ENCODE assay signal across 9 mouse cellular contexts in the genomic region with DNA sequence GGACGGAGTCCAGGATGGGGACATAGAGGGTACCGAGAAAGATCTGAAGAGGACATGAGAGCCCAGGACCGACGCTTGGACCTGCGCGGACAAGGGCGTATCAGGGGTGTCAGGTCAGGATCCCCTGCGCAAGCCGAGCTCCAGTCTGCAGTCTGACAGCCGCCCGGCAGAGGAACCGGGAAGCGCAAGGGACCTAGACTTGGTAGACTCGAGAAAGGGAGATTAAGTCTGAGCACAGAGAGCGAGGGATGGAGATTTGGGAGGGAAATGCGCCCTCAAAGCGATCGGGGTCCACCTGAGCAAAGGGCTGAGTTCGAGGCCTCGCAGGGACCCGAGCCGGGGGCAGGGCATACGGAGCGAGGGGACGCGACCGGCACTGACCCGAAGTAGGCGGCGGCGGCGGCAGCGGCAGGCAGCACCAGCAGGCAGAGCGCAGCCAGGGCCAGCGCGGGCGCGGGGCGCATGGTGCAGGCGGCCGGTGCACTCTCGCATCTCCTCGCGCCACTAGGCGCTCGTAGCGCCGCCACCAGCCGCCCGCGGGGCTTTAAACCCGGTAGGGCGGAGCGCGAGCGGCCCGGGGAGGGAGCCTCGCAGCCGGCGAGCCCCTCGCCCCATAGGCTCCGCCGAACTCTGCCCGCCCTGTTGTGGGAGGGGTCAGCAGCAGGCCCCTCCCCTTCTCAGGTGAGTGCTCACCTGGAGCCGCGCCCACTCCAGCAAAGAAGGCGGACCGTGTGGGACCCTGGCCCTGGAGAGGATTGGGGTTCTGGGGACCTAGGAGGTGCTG. TPM values are rescaled to one million over a fixed set of nuclear protein-coding genes. Genes with fewer than 3 reads are reported as not detected.
DNase-seq lines count a peak whose midpoint lies in the region; ATAC-seq and TF ChIP-seq lines count a peak whose summit lies in the region.
"Had no signal": no experiment of that assay in that cellular context is flagged by ENCODE, and none has a peak within 500 bp of the region (broad histone marks: within the 10 kb centered on the region; RNA-seq: fewer than 3 reads in every experiment).

A gene (minus strand): TSS at position 516 of the 784 bp plus-strand sequence.

- TF ChIP-seq EP300 in heart, postnatal 0 days (IDR thresholded peaks at IDR 0.05; ENCODE audit: low read depth): no peak

- H3K4me2 ChIP-seq in heart, postnatal 0 days (ENCODE audit: low read depth, low read length): peak within 1 kb of the TSS; percentile 63
- peak within 1 kb of the TSS; percentile 78 for H3K4me2 ChIP-seq in midbrain, embryonic 14.5 days (ENCODE audit: low read length)

- intact Hi-C loops in heart, postnatal 25 days (cut with DNase I): no loop called here

- H3K4me3 ChIP-seq in heart, embryonic 10.5 days: peak within 1 kb of the TSS; percentile 62
- H3K4me3 ChIP-seq in bone marrow macrophage, adult 2 months (ENCODE audit: insufficient read depth, low read length): peak within 1 kb of the TSS; percentile 48
- peak within 1 kb of the TSS; percentile 47 for H3K4me3 ChIP-seq in heart, postnatal 0 days (ENCODE audit: low read depth, low read length)
- H3K4me3 ChIP-seq in limb, embryonic 10.5 days: peak within 1 kb of the TSS; percentile 54
- H3K4me3 ChIP-seq in midbrain, embryonic 14.5 days (replicated peaks; ENCODE audit: low read depth, low read length): peak within 1 kb of the TSS; percentile 43

- no peak for DNase-seq in heart, embryonic 10.5 days (ENCODE audit: low spot score)
- no peak for DNase-seq in heart, postnatal 25 days (ENCODE audit: low spot score)
- no peak for DNase-seq in heart, postnatal 0 days (ENCODE audit: low spot score)
- peak; percentile 66 for DNase-seq in limb, embryonic 10.5 days (ENCODE audit: low spot score)
- DNase-seq in midbrain, embryonic 14.5 days: peak; percentile 72
- DNase-seq in adipocyte (ENCODE audit: low spot score): no peak

- ATAC-seq in heart, postnatal 0 days (ENCODE audit: insufficient read depth, low read depth): peak; percentile 51
- no peak for ATAC-seq in midbrain, embryonic 14.5 days (ENCODE audit: low FRiP score, low TSS enrichment)
- ATAC-seq in activated CD4-positive, CD25-positive, alpha-beta regulatory T cell, adult 4 months: no peak

- H3K36me3 ChIP-seq in heart, embryonic 10.5 days: no peaks in the 10 kb centered on the region
- no peaks in the 10 kb centered on the region for H3K36me3 ChIP-seq in heart, postnatal 0 days (replicated peaks; ENCODE audit: control insufficient read depth, insufficient read depth, low read length)
- no peaks in the 10 kb centered on the region for H3K36me3 ChIP-seq in limb, embryonic 10.5 days
- no peaks in the 10 kb centered on the region for H3K36me3 ChIP-seq in midbrain, embryonic 14.5 days (ENCODE audit: control insufficient read depth, insufficient read depth, low read length)
- H3K36me3 ChIP-seq: G1E had no signal

- no peak for TF ChIP-seq POLR2A in bone marrow macrophage, adult 2 months (IDR thresholded peaks at IDR 0.05; ENCODE audit: borderline replicate concordance, low read depth, low read length)

- under 1% methylated on average over 66 of the region's 68 CpGs for WGBS in heart, embryonic 10.5 days
- 1% methylated on average over 59 of the region's 68 CpGs for WGBS in heart, postnatal 0 days
- under 1% methylated on average over 64 of the region's 68 CpGs for WGBS in limb, embryonic 10.5 days
- WGBS in midbrain, embryonic 14.5 days: under 1% methylated on average over 61 of the region's 68 CpGs

- H3K4me1 ChIP-seq in heart, embryonic 10.5 days: peaks cover 13% of the 10 kb centered on the region
- peaks cover 10% of the 10 kb centered on the region for H3K4me1 ChIP-seq in bone marrow macrophage, adult 2 months (ENCODE audit: control insufficient read depth, insufficient read depth, low read length)
- peaks cover 6% of the 10 kb centered on the region for H3K4me1 ChIP-seq in heart, postnatal 0 days (ENCODE audit: control insufficient read depth, insufficient read depth)
- H3K4me1 ChIP-seq in limb, embryonic 10.5 days: peaks cover 11% of the 10 kb centered on the region
- H3K4me1 ChIP-seq in midbrain, embryonic 14.5 days (ENCODE audit: control insufficient read depth, insufficient read depth, low read length): peaks cover 11% of the 10 kb centered on the region; the same call in 1 of the 2 replicates

- H3K27me3 ChIP-seq in heart, embryonic 10.5 days (ENCODE audit: insufficient read depth, poor library complexity, severe bottlenecking): peaks cover 99% of the 10 kb centered on the region
- peaks cover 78% of the 10 kb centered on the region for H3K27me3 ChIP-seq in heart, postnatal 0 days (ENCODE audit: control insufficient read depth, insufficient read depth, low read length)
- peaks cover 97% of the 10 kb centered on the region for H3K27me3 ChIP-seq in limb, embryonic 10.5 days (ENCODE audit: low read depth, poor library complexity, severe bottlenecking)
- peaks cover 46% of the 10 kb centered on the region for H3K27me3 ChIP-seq in midbrain, embryonic 14.5 days (ENCODE audit: control insufficient read depth, insufficient read depth, low read length)

- H3K27ac ChIP-seq in heart, embryonic 10.5 days: no peak within 1 kb of the TSS
- no peak within 1 kb of the TSS for H3K27ac ChIP-seq in bone marrow macrophage, adult 2 months (ENCODE audit: insufficient read depth, low read depth, low read length)
- no peak within 1 kb of the TSS for H3K27ac ChIP-seq in heart, postnatal 0 days (ENCODE audit: low read depth)
- 0 out of 2 replicates have a peak within 1 kb of the TSS, but pooled peaks have one; percentile 12 for H3K27ac ChIP-seq in limb, embryonic 10.5 days
- no peak within 1 kb of the TSS for H3K27ac ChIP-seq in midbrain, embryonic 14.5 days (replicated peaks; ENCODE audit: low read depth, low read length)

- H3K9ac ChIP-seq in heart, postnatal 0 days (replicated peaks; ENCODE audit: low read depth, low read length): no peak within 1 kb of the TSS
- peak within 1 kb of the TSS; percentile 44 for H3K9ac ChIP-seq in midbrain, embryonic 14.5 days (replicated peaks; ENCODE audit: low read length)

- H3K9me3 ChIP-seq in heart, embryonic 10.5 days: no peaks in the 10 kb centered on the region
- no peaks in the 10 kb centered on the region for H3K9me3 ChIP-seq in heart, postnatal 0 days (replicated peaks; ENCODE audit: control insufficient read depth, low read length)
- no peaks in the 10 kb centered on the region for H3K9me3 ChIP-seq in limb, embryonic 10.5 days (replicated peaks)
- no peaks in the 10 kb centered on the region for H3K9me3 ChIP-seq in midbrain, embryonic 14.5 days (ENCODE audit: control insufficient read depth, low read length)
- H3K9me3 ChIP-seq: G1E had no signal

- no peak for TF ChIP-seq CTCF in bone marrow macrophage, adult 2 months (IDR thresholded peaks at IDR 0.05; ENCODE audit: low read depth, low read length)
- TF ChIP-seq CTCF in heart, postnatal 0 days (IDR thresholded peaks at IDR 0.05; ENCODE audit: low read depth): no peak

RNA-seq across cellular contexts. Expression of the gene that starts here (rescaled TPM):
- 1.2 and 1.6 TPM in 2 replicates for polyA plus RNA-seq in heart, embryonic 10.5 days (2016; fragmentation: Nextera tagmentation; extraction: Ambion mirVana)
- under 1 TPM; 0.78 to 0.99 TPM for total RNA-seq in heart, postnatal 25 days (2021)
- polyA plus RNA-seq in bone marrow macrophage, adult 2 months (2012; ENCODE audit: insufficient read depth, insufficient read length, missing spikeins): not detected in 2 replicates
- 0.92 and 3.7 TPM in 2 replicates for total RNA-seq in heart, postnatal 0 days (2014; rRNA removed; ENCODE audit: low replicate concordance)
- 0.43 and 0.59 TPM in 2 replicates for polyA plus RNA-seq in heart, postnatal 0 days (2015; fragmentation: Nextera tagmentation; extraction: Ambion mirVana)
- 1.1 and 1.2 TPM in 2 replicates for polyA plus RNA-seq in limb, embryonic 10.5 days (2016; fragmentation: Nextera tagmentation; extraction: Ambion mirVana)
- 0.33 and 0.78 TPM in 2 replicates for polyA plus RNA-seq in midbrain, embryonic 14.5 days (2014; fragmentation: Nextera tagmentation; extraction: Ambion mirVana)
- polyA plus RNA-seq in activated CD4-positive, CD25-positive, alpha-beta regulatory T cell, adult 4 months (2017; shearing (Covaris generic)): not detected
- polyA plus RNA-seq: G1E had no signal

Comparison
In these comparisons a context has a peak if more than half of its experiments do, and no peak if none do; other contexts are left out.
1. Peak in DNase-seq, H3K4me3 ChIP-seq, H3K9ac ChIP-seq and H3K4me2 ChIP-seq in midbrain, embryonic 14.5 days; RNA of the gene not detected or under 1 TPM.